Mouse (Mus musculus) MEL (cell line): ENCODE data around the gene Ywhaq. TPM values are rescaled to one million over a fixed set of nuclear protein-coding genes. Genes with fewer than 3 reads are reported as not detected.

ENCODE experiments used
- DNase-seq: peaks from one replicate; pipeline ENCODE4 v3.0.0; 2011; ENCODE audit warnings: low read depth, low spot score
- H3K27ac ChIP-seq: 2 replicates; pipeline ENCODE4 v1.5.1; 2012; ENCODE audit warnings: low read depth, mild to moderate bottlenecking, control low read depth, low read length, moderate library complexity; ENCODE audit not compliant: control insufficient read depth
- H3K27me3 ChIP-seq, 2 experiments: fragments of 150-350 bp in 1 of 2; sonication (generic) in 1 of 2; 2 replicates each; pipeline ENCODE4 v1.6.1; 2012; ENCODE audit warnings: low read length in 2 of 2, mild to moderate bottlenecking in 2 of 2, improper control_type of control experiment in 1 of 2, moderate library complexity in 1 of 2; ENCODE audit not compliant: insufficient read depth in 2 of 2, control insufficient read depth in 1 of 2
- H3K36me3 ChIP-seq, 2 experiments: 2 replicates each; pipeline ENCODE4 v1.6.1; 2012 to 2014; ENCODE audit warnings: low read length in 2 of 2, improper control_type of control experiment in 1 of 2, inconsistent platforms in 1 of 2, mild to moderate bottlenecking in 1 of 2; ENCODE audit not compliant: insufficient read depth in 2 of 2, control insufficient read depth in 1 of 2
- H3K4me1 ChIP-seq, 2 experiments: fragments of 150-350 bp in 1 of 2; sonication (generic) in 1 of 2; 2 replicates each; pipeline ENCODE4 v1.6.1; 2012; ENCODE audit warnings: low read length in 2 of 2, improper control_type of control experiment in 1 of 2, mild to moderate bottlenecking in 1 of 2; ENCODE audit not compliant: insufficient read depth in 2 of 2, control insufficient read depth in 1 of 2
- H3K4me3 ChIP-seq, 2 experiments: fragments of 150-350 bp in 1 of 2; sonication (generic) in 1 of 2; 2 replicates each; pipeline ENCODE4 v1.5.1; 2012; ENCODE audit warnings: low read depth in 2 of 2, low read length in 2 of 2, mild to moderate bottlenecking in 2 of 2, moderate library complexity in 2 of 2, control low read depth in 1 of 2, improper control_type of control experiment in 1 of 2; ENCODE audit not compliant: control insufficient read depth in 1 of 2, insufficient read depth in 1 of 2
- H3K79me2 ChIP-seq: 2 replicates; pipeline ENCODE4 v1.6.1; 2012; ENCODE audit warnings: mild to moderate bottlenecking, low read length, moderate library complexity; ENCODE audit not compliant: control insufficient read depth, poor library complexity, insufficient read depth
- H3K9ac ChIP-seq: 2 replicates; pipeline ENCODE4 v1.6.1; 2012; ENCODE audit warnings: low read depth, mild to moderate bottlenecking, control low read depth, low read length, moderate library complexity; ENCODE audit not compliant: control insufficient read depth, poor library complexity, severe bottlenecking
- H3K9me3 ChIP-seq: fragments of 150-350 bp; sonication (generic); replicated peaks from 2 replicates; pipeline ENCODE4 v1.6.1; 2012; ENCODE audit warnings: mild to moderate bottlenecking, low read length, improper control_type of control experiment, moderate library complexity; ENCODE audit not compliant: insufficient read depth
- E2F4 ChIP-seq: IDR thresholded peaks from 2 replicates; pipeline ENCODE4 v1.6.1; 2011; ENCODE audit warnings: low read depth, low read length, improper control_type of control experiment, borderline replicate concordance
- ELF1 ChIP-seq: IDR thresholded peaks from 2 replicates; pipeline ENCODE4 v1.6.1; 2014; ENCODE audit warnings: low read depth, mild to moderate bottlenecking, inconsistent platforms, low read length, improper control_type of control experiment, moderate library complexity
- EP300 ChIP-seq, 2 experiments: IDR thresholded peaks; 2 replicates each; pipeline ENCODE4 v1.6.1; 2011; ENCODE audit warnings: improper control_type of control experiment in 2 of 2, low read length in 2 of 2, low read depth in 1 of 2, mild to moderate bottlenecking in 1 of 2
- GATA1 ChIP-seq: IDR thresholded peaks from 2 replicates; pipeline ENCODE4 v1.6.1; 2011; ENCODE audit warnings: low read depth, low read length, improper control_type of control experiment
- JUND ChIP-seq: IDR thresholded peaks from 2 replicates; pipeline ENCODE4 v1.6.1; 2011; ENCODE audit warnings: low read depth, mild to moderate bottlenecking, improper control_type of control experiment, low read length
- MEF2A ChIP-seq: IDR thresholded peaks from 2 replicates; pipeline ENCODE4 v1.6.1; 2014; ENCODE audit warnings: low read depth, mild to moderate bottlenecking, inconsistent platforms, low read length, improper control_type of control experiment; ENCODE audit not compliant: poor library complexity, insufficient replicate concordance, severe bottlenecking; ENCODE audit errors: extremely low read depth
- MXI1 ChIP-seq: IDR thresholded peaks from 2 replicates; pipeline ENCODE4 v1.6.1; 2011; ENCODE audit warnings: mild to moderate bottlenecking, low read depth, low read length, improper control_type of control experiment
- MYB ChIP-seq: IDR thresholded peaks from 2 replicates; pipeline ENCODE4 v1.6.1; 2011; ENCODE audit warnings: mild to moderate bottlenecking, low read depth, low read length, improper control_type of control experiment
- MYC ChIP-seq: IDR thresholded peaks from 2 replicates; pipeline ENCODE4 v1.6.1; 2011; ENCODE audit warnings: low read depth, mild to moderate bottlenecking, low read length, improper control_type of control experiment, moderate library complexity
- RAD21 ChIP-seq: IDR thresholded peaks from 2 replicates; pipeline ENCODE4 v1.6.1; 2011; ENCODE audit warnings: mild to moderate bottlenecking, low read depth, low read length, improper control_type of control experiment
- RCOR1 ChIP-seq: IDR thresholded peaks from 2 replicates; pipeline ENCODE4 v1.6.1; 2012; ENCODE audit warnings: low read depth, mild to moderate bottlenecking, inconsistent platforms, low read length, improper control_type of control experiment
- UBTF ChIP-seq: IDR thresholded peaks from 2 replicates; pipeline ENCODE4 v1.6.1; 2012; ENCODE audit warnings: low read depth, mild to moderate bottlenecking, inconsistent platforms, low read length, improper control_type of control experiment, moderate library complexity, borderline replicate concordance; ENCODE audit not compliant: insufficient read depth
- USF1 ChIP-seq: IDR thresholded peaks from 2 replicates; pipeline ENCODE4 v1.6.1; 2014; ENCODE audit warnings: low read depth, mild to moderate bottlenecking, inconsistent platforms, low read length, improper control_type of control experiment, moderate library complexity
- USF2 ChIP-seq, 2 experiments: IDR thresholded peaks; 2 replicates each; pipeline ENCODE4 v1.6.1; 2011 to 2012; ENCODE audit warnings: improper control_type of control experiment in 2 of 2, low read length in 2 of 2, borderline replicate concordance in 1 of 2, inconsistent platforms in 1 of 2, low read depth in 1 of 2, mild to moderate bottlenecking in 1 of 2; ENCODE audit not compliant: insufficient read depth in 1 of 2
- ZKSCAN1 ChIP-seq: IDR thresholded peaks from 2 replicates; pipeline ENCODE4 v1.6.1; 2012; ENCODE audit warnings: low read depth, mild to moderate bottlenecking, inconsistent platforms, low read length, improper control_type of control experiment, moderate library complexity
- polyA plus RNA-seq, 2 experiments: library from polyadenylated mRNA; stranded (reverse) in 1 of 2; unstranded in 1 of 2; fragments of >175 nt in 1 of 2; fragments of >200 nt in 1 of 2; gene quantifications; 2 replicates each; pipeline versions ENCODE4 v1.2.1 to v1.2.4; 2012; ENCODE audit warnings: low replicate concordance in 2 of 2, low read depth in 1 of 2; ENCODE audit not compliant: insufficient read length in 2 of 2, insufficient read depth in 1 of 2, missing spikeins in 1 of 2
- total RNA-seq: library from RNA; depleted of rRNA; stranded (reverse); fragments of 300-350 nt; gene quantifications from 2 replicates; pipeline ENCODE4 v1.2.3, GENCODE M21; 2012

Gene Ywhaq
- total and polyA plus RNA-seq, 3 experiments, result 99.2 to 102 TPM; not detected in 1

- H3K27ac ChIP-seq, result no peak overlapping the region
- DNase-seq, result no peak
- no peak for TF ChIP-seq RCOR1
- no peak for TF ChIP-seq USF1
- TF ChIP-seq GATA1, result no peak
- TF ChIP-seq MYB, result no peak
- H3K27me3 ChIP-seq, result no peaks in the 10 kb centered on the region
- H3K9ac ChIP-seq, result no peak overlapping the region
- no peaks in the 10 kb centered on the region for H3K36me3 ChIP-seq
- no peaks in the 10 kb centered on the region for H3K4me1 ChIP-seq
- H3K79me2 ChIP-seq, result no peaks in the 10 kb centered on the region
- no peaks in the 10 kb centered on the region for H3K9me3 ChIP-seq
- H3K4me3 ChIP-seq, result no peak overlapping the region
Observed at GRCm38 (mm10) chr12:21426065-21426940, 8.9 kb upstream of the Ywhaq start.

- Histone ChIP-seq H3K4me1 (no peaks in the 10 kb centered on the region), H3K27ac (no peak overlapping the region), H3K9ac (no peak overlapping the region), H3K9me3 (no peaks in the 10 kb centered on the region), H3K36me3 (no peaks in the 10 kb centered on the region), H3K4me3 (no peak overlapping the region), H3K27me3 (no peaks in the 10 kb centered on the region), H3K79me2 (no peaks in the 10 kb centered on the region)
- no peak for DNase-seq
- TF ChIP-seq E2F4 (no peak), GATA1 (no peak)
Observed at GRCm38 (mm10) chr12:21424683-21425082, 7.2 kb upstream of the Ywhaq start.

GRCm38 (mm10) chr12:21418621-21419131 lies 1.2 kb upstream of the Ywhaq start:
- TF ChIP-seq JUND (no peak), MXI1 (no peak), MYC (no peak), MEF2A (no peak), RAD21 (no peak), USF2 (IDR thresholded peaks at IDR 0.05; ENCODE audit: borderline replicate concordance in 1 of 2, insufficient read depth in 1 of 2, low read depth in 1 of 2, low read length in 2 of 2) (no peak), ZKSCAN1 (no peak), UBTF (no peak), ELF1 (no peak), EP300 (IDR thresholded peaks at IDR 0.05; ENCODE audit: low read depth in 1 of 2, low read length in 2 of 2) (no peak)
- Histone ChIP-seq H3K36me3 (peaks cover 1 to 26% of the 10 kb centered on the region in 2 experiments; a peak in 3 of 4 replicates), H3K4me3 (no peak overlapping the region; a peak in 1 of 4 replicates), H3K9ac (peak overlapping the region; percentile 83; the same call in 1 of the 2 replicates), H3K27me3 (no peaks in the 10 kb centered on the region), H3K4me1 (peaks cover 0 to 7% of the 10 kb centered on the region in 2 experiments; a peak in 2 of 4 replicates), H3K27ac (no peak overlapping the region), H3K79me2 (peaks cover 32% of the 10 kb centered on the region), H3K9me3 (no peaks in the 10 kb centered on the region)
- no peak for DNase-seq
